Mouse (Mus musculus): Measurements from ENCODE around the gene Rbp7.
"Not testable (repeated sequence)": the region's sequence is repeated elsewhere in the genome, so short reads cannot be mapped to it uniquely, and the experiment has no call there.

The Rbp7 gene

GRCm38 (mm10) chr4:149457163-149457562 lies 2.4 kb upstream of the Rbp7 start:
- not testable (repeated sequence) for DNase-seq (ENCODE audit: low spot score)

- no peak for DNase-seq (ENCODE audit: low spot score)
Observed at GRCm38 (mm10) chr4:149454263-149454662, 515 bp downstream of the Rbp7 start.

DNA sequence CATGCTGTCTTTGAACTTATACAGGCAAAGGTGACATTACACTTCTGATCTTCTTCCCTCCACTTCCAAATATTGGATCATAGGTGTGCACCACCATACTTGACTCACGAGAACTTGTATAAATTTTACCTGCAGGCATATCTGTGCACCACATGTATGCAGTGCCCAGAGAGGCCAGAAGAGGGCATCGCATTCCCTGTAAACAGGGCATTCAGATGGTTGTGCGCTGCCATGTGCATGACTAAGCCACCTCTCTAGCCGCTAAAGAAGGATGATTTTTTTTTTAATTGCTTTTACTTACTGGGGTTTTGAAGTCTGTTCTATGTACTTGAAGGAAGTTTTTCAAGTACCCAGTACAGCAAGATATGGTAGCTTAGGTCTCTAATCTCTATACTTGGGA lies 1.1 kb downstream of the Rbp7 start:
- DNase-seq (ENCODE audit: low spot score), result peak; percentile 34

DNA sequence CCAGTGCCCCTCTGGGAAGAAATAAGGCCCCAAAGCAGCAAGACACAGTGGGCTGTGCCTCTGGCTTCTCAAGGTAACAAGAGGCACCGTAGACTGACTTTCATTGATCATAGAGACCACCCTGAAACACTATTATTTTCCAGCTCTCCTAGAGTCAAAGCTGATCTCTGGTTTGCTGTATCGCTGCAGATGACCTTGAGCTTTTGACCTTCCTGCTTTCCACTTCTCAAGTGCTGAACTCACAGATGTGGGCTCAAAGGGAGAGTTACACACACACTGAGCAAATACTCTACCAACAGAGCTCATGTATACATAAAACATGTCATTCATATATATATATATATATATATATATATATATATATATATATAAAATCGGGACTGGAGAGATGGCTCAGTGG lies 4.1 kb downstream of the Rbp7 start:
- DNase-seq (ENCODE audit: low spot score), result no peak

DNA sequence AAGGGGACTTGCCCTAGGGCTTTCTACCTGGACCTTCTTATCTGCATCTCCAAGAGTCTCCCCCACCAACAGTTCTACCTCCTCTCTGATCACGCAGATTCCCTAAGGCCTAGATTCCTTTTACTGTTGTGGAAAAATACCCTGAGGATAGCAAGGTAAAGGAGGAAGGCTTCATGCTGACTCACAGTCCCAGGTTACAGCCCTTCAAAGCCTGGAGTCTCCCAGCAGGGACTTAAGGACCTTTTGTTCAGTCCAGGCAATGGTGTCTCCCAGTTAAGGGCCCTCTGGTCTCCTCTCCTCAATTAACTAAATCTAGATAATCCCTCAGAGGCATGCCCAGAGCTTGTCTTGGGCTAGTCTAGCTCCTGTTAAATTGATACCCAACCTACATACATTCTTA lies 8.5 kb downstream of the Rbp7 start:
- DNase-seq (ENCODE audit: low spot score), result no peak

DNA sequence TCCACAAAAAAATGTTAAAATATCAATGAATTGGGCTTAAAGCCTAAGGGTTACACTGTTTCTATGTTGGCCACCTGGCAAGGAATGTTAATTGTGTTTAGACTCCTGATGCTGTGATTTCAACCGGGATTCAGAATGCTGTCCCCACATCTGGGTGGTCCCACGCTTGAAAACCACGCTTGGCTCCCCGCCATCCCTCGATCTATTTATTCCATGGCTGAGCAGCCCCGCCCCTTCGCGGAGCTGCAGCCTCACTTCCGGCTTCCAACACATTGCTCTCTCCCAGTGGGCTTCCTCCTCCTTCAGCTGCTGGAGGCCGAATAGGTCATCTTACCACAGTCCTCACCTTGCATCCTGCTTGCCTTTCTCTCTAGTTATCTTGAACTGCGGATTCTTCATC lies 8.9 kb downstream of the Rbp7 start:
- DNase-seq (ENCODE audit: low spot score), result peak; percentile 85

DNA sequence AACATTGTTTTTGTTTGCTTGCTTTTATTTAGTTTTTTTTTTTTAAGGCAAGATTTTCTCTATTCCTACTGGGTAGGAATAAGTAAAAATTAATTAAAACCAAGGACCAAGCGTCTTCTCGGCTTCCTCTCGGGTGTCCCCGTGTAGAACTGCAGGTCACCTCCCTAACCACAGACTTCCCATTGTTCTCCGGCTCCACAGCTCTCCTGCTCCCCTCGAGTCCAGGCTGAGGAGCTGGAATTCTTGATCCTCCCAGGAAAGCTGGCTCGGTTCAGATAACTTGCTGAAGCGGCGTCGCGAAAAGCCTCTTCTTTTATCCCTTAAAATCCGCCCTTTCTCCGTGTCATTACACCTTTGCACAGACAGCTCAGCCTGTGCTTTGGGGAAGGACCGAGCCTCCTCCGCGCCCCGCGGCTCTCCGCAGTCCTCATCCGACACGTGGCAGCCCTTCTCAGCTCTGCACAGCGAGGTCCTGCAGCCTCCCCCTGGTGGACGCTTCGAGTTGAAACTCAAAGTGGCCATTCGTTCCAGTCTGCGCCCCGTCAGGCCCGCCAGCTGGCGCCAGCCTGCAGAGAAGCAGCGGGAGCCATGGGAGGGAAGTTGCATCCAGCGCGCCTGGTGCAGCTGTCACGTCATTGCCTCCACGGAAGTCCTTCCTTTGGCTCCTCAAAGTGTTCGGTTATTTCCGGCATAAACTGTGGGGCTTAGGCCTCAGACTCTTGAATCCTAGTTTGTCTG lies 9.6 kb downstream of the Rbp7 start:
- DNase-seq (ENCODE audit: low spot score), result peak; percentile 99

- DNase-seq (ENCODE audit: low spot score), result no peak
Observed at GRCm38 (mm10) chr4:149444465-149444864, 10.3 kb downstream of the Rbp7 start.

GRCm38 (mm10) chr4:149442436-149442835 lies 12.3 kb downstream of the Rbp7 start:
- no peak for DNase-seq (ENCODE audit: low spot score)

GRCm38 (mm10) chr4:149440576-149440975 lies 14.2 kb downstream of the Rbp7 start:
- DNase-seq (ENCODE audit: low spot score), result peak; percentile 66

GRCm38 (mm10) chr4:149431887-149432286 lies 22.9 kb downstream of the Rbp7 start:
- DNase-seq (ENCODE audit: low spot score), result not testable (repeated sequence)

DNA sequence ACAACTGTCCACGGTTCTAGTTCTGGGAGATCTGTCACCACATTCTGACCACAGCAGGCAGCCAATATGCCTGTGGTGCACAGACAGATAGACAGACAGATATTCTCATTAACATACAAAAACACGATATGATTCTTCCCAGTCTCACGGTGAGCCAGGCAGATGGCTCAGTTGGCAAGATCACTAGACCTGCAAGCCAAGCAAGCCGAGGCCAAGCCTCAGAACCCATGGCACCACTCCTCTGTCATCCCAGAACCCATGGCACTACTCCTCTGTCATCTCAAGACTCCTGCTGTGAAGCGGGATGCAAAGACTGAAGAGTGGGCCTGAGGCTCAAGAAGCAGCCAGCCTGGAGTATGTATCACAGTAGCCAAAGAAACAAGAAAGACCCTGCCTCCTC lies 25.2 kb downstream of the Rbp7 start:
- no peak for DNase-seq (ENCODE audit: low spot score)

DNA sequence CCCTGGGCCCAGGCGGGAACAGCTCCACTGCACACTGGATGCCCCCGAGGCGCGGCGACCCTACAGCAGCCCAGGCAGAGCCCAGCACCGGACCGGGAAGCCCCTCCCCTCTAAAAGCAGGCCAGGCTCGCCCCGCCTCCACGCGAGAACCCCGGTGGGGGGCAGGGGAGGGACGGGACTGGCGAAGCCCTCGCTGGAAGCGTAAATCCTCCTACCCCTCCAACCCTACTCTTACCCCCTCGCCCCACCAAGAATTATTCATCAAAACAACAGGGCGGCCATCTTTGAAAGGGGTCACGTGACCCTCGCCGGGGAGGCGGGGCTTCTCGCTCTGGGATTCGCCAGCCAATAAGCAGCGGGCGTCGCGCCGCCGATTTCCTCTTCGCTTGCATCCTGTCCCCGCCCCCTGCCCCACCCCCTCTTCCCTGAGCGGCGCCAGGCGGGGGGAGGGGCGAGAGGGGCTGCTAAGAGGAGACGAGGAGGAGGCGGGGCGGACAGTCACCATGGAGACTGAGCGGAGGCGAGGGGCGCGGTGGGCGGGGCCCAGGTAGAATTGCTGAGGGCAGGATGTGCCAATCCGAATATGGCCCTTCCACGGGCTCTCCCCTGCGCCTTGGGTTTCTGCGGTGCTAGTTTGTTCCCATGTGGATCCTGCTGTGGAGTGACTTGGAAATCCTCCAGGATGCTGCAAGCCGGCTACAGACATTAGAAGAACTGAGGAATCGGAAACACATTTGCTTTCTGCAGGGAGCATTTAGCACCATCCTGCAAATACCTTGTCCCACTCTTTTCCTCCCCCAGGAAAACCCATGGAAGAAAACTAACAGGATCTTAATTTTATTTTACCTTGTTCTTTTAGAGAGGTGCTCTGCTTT lies 28.2 kb downstream of the Rbp7 start, which contains the start of gene Ube4b:
TSS of gene Ube4b (minus strand) at position 425 of the 875 bp plus-strand sequence.
- peak; percentile 100 for DNase-seq (ENCODE audit: low spot score)

DNA sequence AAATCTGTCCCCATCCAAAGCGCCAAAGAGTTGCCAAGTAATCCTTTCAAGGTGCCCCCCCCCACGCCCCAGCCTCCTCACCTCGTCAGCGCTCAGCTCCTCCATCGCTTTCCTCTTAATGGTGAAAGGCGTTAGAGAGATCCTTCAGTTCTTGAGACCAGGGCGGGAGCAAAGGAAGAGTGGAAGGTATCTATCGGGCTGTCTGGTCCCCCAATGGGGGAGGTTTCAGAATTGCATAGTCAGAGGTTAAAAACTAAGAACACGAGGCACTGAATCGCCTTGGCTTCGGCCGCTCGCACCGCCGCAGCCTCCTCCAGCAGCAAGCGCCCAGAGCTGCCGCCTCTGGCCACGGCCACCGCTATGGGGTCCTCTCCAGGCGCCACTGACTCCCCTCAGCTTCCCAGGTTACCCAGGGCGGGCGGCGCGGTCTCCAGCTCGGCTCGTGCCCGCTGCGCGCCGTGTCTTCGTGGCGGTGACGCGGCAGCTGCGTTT lies 28.9 kb downstream of the Rbp7 start:
- DNase-seq (ENCODE audit: low spot score), result no peak

DNA sequence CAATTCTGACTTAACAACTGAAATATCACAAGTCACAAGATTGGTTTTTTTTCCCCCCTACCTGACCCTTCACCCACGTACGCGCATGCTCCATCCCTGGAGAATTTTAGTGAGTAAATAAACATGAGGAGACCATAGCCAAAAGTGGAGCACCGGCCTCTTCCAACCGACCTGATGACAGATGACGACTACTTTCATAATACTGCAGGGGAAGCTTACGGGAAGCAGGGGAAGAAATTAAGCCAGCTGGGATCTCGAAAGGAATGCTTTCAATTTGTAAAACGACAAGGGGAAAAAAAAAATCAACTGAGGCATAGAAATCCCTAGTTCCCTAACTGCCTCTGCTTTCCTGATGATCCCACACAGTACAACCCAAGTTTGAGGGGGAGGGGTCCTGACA lies 30.0 kb downstream of the Rbp7 start:
- DNase-seq (ENCODE audit: low spot score), result peak; percentile 15

DNA sequence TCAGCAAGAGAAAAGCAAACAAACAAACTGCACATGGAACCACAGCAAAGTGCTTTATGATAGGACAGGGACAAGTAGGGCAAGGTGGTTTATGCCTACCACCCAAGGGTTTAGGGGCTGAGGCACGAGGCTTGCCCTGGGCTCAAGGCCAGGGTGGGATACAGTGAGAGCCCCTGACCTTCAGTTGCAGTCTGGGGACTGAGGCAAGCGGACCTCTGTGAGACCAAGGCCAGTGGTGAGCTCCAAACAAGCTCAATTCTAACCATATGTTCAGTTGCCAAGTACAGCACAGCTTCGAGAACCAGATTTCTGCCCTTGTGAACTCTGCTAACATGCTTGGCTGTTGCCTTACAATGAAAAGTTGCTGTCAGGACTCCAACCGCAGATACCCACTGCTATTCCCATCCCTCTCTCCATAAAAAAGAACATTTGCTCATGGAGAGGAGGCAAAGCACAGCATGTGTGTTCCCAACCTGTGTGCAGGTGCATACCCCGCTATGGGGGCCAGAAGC lies 36.9 kb downstream of the Rbp7 start:
- DNase-seq (ENCODE audit: low spot score), result no peak

GRCm38 (mm10) chr4:149416986-149417385 lies 37.8 kb downstream of the Rbp7 start:
- no peak for DNase-seq (ENCODE audit: low spot score)

- no peak for DNase-seq (ENCODE audit: low spot score)
Observed at GRCm38 (mm10) chr4:149416417-149416816, 38.4 kb downstream of the Rbp7 start.

DNA sequence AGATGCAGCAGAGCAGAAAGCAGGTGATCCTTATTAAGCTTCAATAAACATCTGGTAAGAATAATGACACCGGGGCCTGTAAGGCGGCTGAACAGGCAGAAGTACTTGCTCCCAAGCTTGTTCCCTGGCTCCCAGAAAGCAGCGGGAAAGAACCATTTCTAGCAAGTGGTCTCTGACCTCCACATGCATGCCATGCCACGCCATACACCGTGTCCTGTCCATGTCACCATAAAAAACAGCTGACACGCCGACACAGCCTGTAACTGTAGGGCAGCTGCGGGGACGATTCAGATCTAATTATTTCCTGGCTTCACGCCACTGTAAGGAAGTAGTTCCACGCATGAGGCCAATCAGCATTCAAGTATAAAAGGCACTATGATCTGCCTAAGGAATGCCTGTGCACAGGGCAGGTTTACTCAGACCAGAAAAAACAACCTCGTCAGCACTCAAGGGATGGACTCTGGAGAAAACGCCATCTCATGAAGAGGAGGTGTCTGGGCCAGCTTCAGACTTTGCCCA lies 39.1 kb downstream of the Rbp7 start:
- no peak for DNase-seq (ENCODE audit: low spot score)

DNA sequence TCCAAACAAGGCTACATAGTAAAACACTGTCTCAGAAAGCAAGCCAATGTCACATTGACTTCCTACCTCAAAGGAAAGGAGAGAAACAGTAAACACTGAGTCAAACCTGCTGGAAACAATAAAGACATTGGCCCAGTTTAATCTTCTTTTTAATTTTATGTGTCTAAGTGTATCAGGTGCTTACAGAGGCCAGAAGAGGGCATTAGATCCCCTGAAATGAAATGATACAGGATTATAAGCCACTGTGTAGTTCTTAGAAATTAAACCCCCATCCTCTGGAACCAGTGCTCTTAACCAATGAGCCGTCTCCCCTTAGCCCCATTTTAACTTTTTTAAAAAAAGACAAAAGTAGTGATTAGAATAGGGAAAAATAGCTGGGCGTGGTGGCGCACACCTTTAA lies 40.5 kb downstream of the Rbp7 start:
- DNase-seq (ENCODE audit: low spot score), result no peak

- no peak for DNase-seq (ENCODE audit: low spot score)
Observed at GRCm38 (mm10) chr4:149409759-149410158, 45.0 kb downstream of the Rbp7 start.

DNA sequence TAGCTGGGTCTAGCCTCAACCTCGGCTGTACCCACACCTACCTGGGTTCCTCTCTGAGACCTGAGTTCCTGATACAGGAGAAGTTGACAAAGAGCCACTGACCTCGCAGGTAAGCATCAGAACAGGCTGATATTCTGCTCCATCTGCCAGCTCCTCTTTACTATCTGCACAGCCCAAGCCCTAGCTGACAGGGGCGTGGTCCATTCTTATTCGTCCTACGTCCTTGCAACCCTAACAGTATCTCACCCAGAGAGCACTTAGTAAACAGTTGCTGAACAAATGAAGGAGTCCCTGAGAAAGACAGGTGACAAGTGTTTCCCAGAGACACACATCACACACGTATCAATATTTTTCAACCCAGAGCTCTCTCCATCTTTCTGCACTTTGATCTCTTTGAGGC lies 46.4 kb downstream of the Rbp7 start:
- DNase-seq (ENCODE audit: low spot score), result no peak

DNA sequence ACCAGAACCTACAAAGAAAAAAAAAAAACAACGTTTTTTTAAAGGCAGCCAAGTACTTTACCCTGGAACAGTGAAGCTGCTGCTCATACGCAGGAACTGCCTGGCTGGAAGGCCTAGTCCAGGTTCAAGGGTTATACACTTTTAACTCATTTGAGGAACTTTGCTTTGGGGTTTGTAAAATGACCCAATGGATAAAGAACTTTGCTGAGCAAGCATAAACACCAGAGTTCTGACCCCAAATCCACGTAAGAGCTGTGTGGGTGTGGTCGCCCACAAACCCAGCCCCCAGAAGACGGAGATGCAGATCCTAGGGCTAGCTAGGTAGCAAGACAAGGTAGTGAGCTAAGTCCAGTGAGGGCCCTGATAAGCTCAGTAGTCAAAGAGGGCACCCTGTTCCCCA lies 47.3 kb downstream of the Rbp7 start:
- DNase-seq (ENCODE audit: low spot score), result no peak

Measured in retina, embryonic 14.5 days (tissue).